Mouse (Mus musculus) ES-E14 (cell line): ENCODE data around the gene Bche. TPM values are rescaled to one million over a fixed set of nuclear protein-coding genes. Genes with fewer than 3 reads are reported as not detected.

Experiments
- DNase-seq: peaks from one replicate; pipeline ENCODE4 v3.0.0-alpha.2; 2013; ENCODE audit warnings: low read depth, low spot score
- H3K27ac ChIP-seq: 2 replicates; pipeline ENCODE4 v1.5.1; 2012; ENCODE audit warnings: low read depth, mild to moderate bottlenecking, low read length, moderate library complexity, mixed read lengths; ENCODE audit not compliant: poor library complexity, insufficient read depth, severe bottlenecking
- H3K36me3 ChIP-seq: 2 replicates; pipeline ENCODE4 v1.6.1; 2012; ENCODE audit warnings: mild to moderate bottlenecking, low read length, moderate library complexity, mixed read lengths; ENCODE audit not compliant: control insufficient read depth, poor library complexity, insufficient read depth, severe bottlenecking
- H3K4me1 ChIP-seq, 2 experiments: fragments of 150-350 bp in 1 of 2; sonication (generic) in 1 of 2; 2 replicates each; pipeline ENCODE4 v1.6.1; 2012; ENCODE audit warnings: low read length in 2 of 2, mild to moderate bottlenecking in 1 of 2, mixed read lengths in 1 of 2; ENCODE audit not compliant: control insufficient read depth in 2 of 2, insufficient read depth in 2 of 2, poor library complexity in 1 of 2
- H3K4me3 ChIP-seq, 2 experiments: fragments of 150-350 bp in 1 of 2; sonication (generic) in 1 of 2; 2 replicates each; pipeline ENCODE4 v1.5.1; 2012; ENCODE audit warnings: low read length in 2 of 2, low read depth in 1 of 2, mild to moderate bottlenecking in 1 of 2, mixed read lengths in 1 of 2; ENCODE audit not compliant: insufficient read depth in 1 of 2, poor library complexity in 1 of 2, severe bottlenecking in 1 of 2
- H3K9ac ChIP-seq: 2 replicates; pipeline ENCODE4 v1.6.1; 2012; ENCODE audit warnings: low read depth, mild to moderate bottlenecking, low read length, mixed read lengths; ENCODE audit not compliant: poor library complexity, insufficient read depth, severe bottlenecking
- H3K9me3 ChIP-seq: fragments of 150-350 bp; sonication (generic); 2 replicates; pipeline ENCODE4 v1.6.1; 2012; ENCODE audit warnings: low read depth, mild to moderate bottlenecking, low read length; ENCODE audit not compliant: control insufficient read depth, insufficient read depth
- CHD2 ChIP-seq: IDR thresholded peaks from 2 replicates; pipeline ENCODE4 v1.6.1; 2014; ENCODE audit warnings: mild to moderate bottlenecking, low read depth, low read length, inconsistent platforms
- HCFC1 ChIP-seq: IDR thresholded peaks from 2 replicates; pipeline ENCODE4 v1.6.1; 2012; ENCODE audit warnings: low read length, inconsistent platforms, borderline replicate concordance; ENCODE audit not compliant: insufficient read depth
- MAFK ChIP-seq: IDR thresholded peaks from 2 replicates; pipeline ENCODE4 v1.6.1; 2014; ENCODE audit warnings: mild to moderate bottlenecking, low read depth, low read length, inconsistent platforms; ENCODE audit not compliant: insufficient read depth
- ZC3H11A ChIP-seq: IDR thresholded peaks from 2 replicates; pipeline ENCODE4 v1.6.1; 2012; ENCODE audit warnings: low read depth, mild to moderate bottlenecking, inconsistent platforms, low read length, borderline replicate concordance
- ZNF384 ChIP-seq: IDR thresholded peaks from 2 replicates; pipeline ENCODE4 v1.6.1; 2012; ENCODE audit warnings: low read depth, low read length, inconsistent platforms
- in situ Hi-C, 2 experiments: fragments of 600-800 bp; cut with MboI; formaldehyde crosslinking; loops; one replicate each; pipeline ENCODE4 v1.15.1; 2025; ENCODE audit warnings: low sequenced_read_pairs in 2 of 2, inconsistent platforms in 1 of 2; ENCODE audit not compliant: unreplicated experiment in 2 of 2
- total RNA-seq: library from RNA; depleted of rRNA; stranded (reverse); fragments of 300-350 nt; gene quantifications from 2 replicates; pipeline ENCODE4 v1.2.3, GENCODE M21; 2012

The Bche gene
- total RNA-seq, 1 experiment, result 6.6 TPM

GRCm38 (mm10) chr3:73591757-73592533, 116.3 kb downstream of the Bche start:
- in situ Hi-C loops, result no loop called here
- DNase-seq, result no peak
- Histone ChIP-seq H3K4me1 (no peaks in the 10 kb centered on the region), H3K9ac (no peak overlapping the region), H3K27ac (no peak overlapping the region), H3K36me3 (no peaks in the 10 kb centered on the region), H3K4me3 (no peak overlapping the region), H3K9me3 (no peaks in the 10 kb centered on the region)
- no peak for TF ChIP-seq MAFK
- TF ChIP-seq ZNF384, result no peak
- no peak for TF ChIP-seq ZC3H11A
- no peak for TF ChIP-seq HCFC1
- no peak for TF ChIP-seq CHD2
